Mouse (Mus musculus) urinary bladder, adult 2 months (tissue): ENCODE measurements around the gene Gm13285. TPM values are rescaled to one million over a fixed set of nuclear protein-coding genes. Genes with fewer than 3 reads are reported as not detected.
"Not testable (repeated sequence)": the region's sequence is repeated elsewhere in the genome, so short reads cannot be mapped to it uniquely, and the experiment has no call there.

ENCODE experiments used
- DNase-seq: peaks from one replicate; pipeline ENCODE4 v3.0.0; 2022; ENCODE audit warnings: low spot score
- polyA plus RNA-seq: library from polyadenylated mRNA; depleted of rRNA; stranded (reverse); fragments of >200 nt; gene quantifications from 2 replicates; pipeline ENCODE4 v1.2.3, GENCODE M21; 2012; rRNA removed

Gene Gm13285
- polyA plus RNA-seq, result 0.07 TPM in 1 of 2 replicates, not detected in the other

GRCm38 (mm10) chr4:88799365-88799764 is at the start of gene Gm13285:
Gene Gm13285 (plus strand): TSS chr4:88799665.
- DNase-seq, result not testable (repeated sequence)

GRCm38 (mm10) chr4:88749926-88750325 is 49.5 kb upstream of the Gm13285 start:
- DNase-seq, result no peak

GRCm38 (mm10) chr4:88754818-88755340 is 44.6 kb upstream of the Gm13285 start, which contains the start of gene Gm13271:
Gene Gm13271 (plus strand): TSS chr4:88754868.
- DNase-seq, result peak; percentile 80

GRCm38 (mm10) chr4:88756581-88757513 is 42.6 kb upstream of the Gm13285 start:
- not testable (repeated sequence) for DNase-seq

- peak; percentile 99 for DNase-seq
Measured at GRCm38 (mm10) chr4:88757628-88758031, 41.8 kb upstream of the Gm13285 start.

DNA sequence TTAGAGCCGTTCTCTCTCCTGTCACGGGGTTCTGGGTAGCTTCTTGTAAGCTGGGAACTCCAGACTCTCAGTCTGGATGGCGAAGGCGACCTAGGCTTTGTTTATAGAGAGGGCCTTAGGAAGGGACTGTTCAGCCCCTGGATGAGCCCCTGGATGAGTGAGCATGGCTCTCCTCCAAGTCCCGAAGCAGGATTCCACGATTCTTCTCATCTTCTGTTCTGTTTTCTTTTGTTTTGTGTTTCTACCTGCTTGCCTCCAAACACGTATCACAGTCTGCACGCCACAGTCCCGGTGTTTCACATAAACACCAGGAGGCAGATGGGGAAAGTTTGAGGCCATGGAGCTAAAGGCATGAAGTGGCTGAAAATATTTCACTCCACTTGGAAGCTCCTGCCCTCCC is 40.7 kb upstream of the Gm13285 start:
- DNase-seq, result not testable (repeated sequence)

GRCm38 (mm10) chr4:88759610-88760268 is 39.7 kb upstream of the Gm13285 start, which contains the start of gene Gm13283:
Gene Gm13283 (plus strand): TSS chr4:88760119.
- DNase-seq, result not testable (repeated sequence)

DNA sequence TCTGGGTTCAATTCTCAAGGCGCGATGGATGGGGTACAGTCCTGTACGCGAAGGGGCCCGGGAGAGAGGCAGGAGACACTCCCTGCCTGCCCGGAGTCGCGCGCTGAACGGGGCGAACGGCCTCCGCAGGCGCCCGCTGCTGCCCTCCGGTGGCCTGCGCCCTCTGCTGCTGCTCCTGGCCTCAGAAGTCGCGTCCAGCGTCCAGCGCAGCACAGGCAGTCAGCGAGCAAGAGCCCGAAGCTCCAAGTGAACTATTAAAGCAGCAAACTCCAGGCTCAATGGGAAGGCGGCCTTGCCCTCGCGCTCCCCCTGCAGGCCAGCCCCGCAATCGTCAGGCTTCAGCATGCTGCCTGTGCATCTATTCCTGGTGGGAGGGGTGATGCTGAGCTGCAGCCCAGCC is 39.0 kb upstream of the Gm13285 start:
- DNase-seq, result peak; percentile 47

- DNase-seq, result peak; percentile 83
Measured at GRCm38 (mm10) chr4:88761776-88762175, 37.7 kb upstream of the Gm13285 start.

- peak; percentile 36 for DNase-seq
Measured at GRCm38 (mm10) chr4:88762341-88762740, 37.1 kb upstream of the Gm13285 start.

- DNase-seq, result not testable (repeated sequence)
Measured at GRCm38 (mm10) chr4:88763384-88764018, 36.0 kb upstream of the Gm13285 start.

GRCm38 (mm10) chr4:88773534-88773933 is 25.9 kb upstream of the Gm13285 start, which contains the start of gene Gm13290:
Gene Gm13290 (plus strand): TSS chr4:88773834.
- not testable (repeated sequence) for DNase-seq

DNA sequence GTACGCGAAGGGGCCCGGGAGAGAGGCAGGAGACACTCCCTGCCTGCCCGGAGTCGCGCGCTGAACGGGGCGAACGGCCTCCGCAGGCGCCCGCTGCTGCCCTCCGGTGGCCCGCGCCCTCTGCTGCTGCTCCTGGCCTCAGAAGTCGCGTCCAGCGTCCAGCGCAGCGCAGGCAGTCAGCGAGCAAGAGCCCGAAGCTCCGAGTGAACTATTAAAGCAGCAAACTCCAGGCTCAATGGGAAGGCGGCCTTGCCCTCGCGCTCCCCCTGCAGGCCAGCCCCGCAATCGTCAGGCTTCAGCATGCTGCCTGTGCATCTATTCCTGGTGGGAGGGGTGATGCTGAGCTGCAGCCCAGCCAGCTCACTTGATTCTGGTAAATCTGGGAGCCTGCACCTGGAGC is 22.8 kb upstream of the Gm13285 start, which contains the start of gene Gm13289:
Gene Gm13289 (plus strand): TSS at position 301 of the 400 bp plus-strand sequence.
- not testable (repeated sequence) for DNase-seq

DNA sequence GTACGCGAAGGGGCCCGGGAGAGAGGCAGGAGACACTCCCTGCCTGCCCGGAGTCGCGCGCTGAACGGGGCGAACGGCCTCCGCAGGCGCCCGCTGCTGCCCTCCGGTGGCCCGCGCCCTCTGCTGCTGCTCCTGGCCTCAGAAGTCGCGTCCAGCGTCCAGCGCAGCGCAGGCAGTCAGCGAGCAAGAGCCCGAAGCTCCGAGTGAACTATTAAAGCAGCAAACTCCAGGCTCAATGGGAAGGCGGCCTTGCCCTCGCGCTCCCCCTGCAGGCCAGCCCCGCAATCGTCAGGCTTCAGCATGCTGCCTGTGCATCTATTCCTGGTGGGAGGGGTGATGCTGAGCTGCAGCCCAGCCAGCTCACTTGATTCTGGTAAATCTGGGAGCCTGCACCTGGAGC is 19.9 kb upstream of the Gm13285 start, which contains the start of gene Gm13272:
Gene Gm13272 (plus strand): TSS at position 301 of the 400 bp plus-strand sequence.
- not testable (repeated sequence) for DNase-seq

DNA sequence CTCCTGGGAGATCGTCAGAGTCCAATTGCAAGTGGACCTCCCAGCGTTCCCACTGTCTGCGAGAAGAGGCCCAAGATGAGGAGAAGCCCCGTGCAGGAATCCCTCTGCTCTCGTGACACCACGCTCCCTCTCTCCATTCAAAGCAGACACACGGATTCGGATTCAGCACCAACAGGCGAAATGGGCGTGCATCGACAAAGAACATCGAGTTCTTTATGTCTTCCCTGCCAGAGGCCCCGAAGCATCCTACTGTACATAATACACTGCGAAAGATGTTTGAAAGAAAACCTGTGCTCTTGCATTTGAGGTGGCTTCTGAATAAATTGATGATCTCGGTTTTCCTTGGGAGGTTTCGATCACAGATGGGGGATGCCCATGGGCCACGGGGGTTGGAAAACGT is 19.1 kb upstream of the Gm13285 start:
- not testable (repeated sequence) for DNase-seq

GRCm38 (mm10) chr4:88781831-88782230 is 17.6 kb upstream of the Gm13285 start, which contains the start of gene Ifnz:
Gene Ifnz (plus strand): TSS chr4:88782131.
- DNase-seq, result not testable (repeated sequence)

DNA sequence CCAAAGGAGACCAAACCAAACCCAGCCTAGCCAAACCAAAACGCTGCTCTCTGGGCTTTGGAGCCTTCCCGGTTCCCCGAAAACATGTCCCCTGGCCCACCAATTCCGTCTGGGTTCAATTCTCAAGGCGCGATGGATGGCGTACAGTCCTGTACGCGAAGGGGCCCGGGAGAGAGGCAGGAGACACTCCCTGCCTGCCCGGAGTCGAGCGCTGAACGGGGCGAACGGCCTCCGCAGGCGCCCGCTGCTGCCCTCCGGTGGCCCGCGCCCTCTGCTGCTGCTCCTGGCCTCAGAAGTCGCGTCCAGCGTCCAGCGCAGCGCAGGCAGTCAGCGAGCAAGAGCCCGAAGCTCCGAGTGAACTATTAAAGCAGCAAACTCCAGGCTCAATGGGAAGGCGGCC is 17.1 kb upstream of the Gm13285 start:
- not testable (repeated sequence) for DNase-seq

GRCm38 (mm10) chr4:88785409-88785808 is 14.1 kb upstream of the Gm13285 start, which contains the start of gene Gm13276:
Gene Gm13276 (plus strand): TSS chr4:88785709.
- not testable (repeated sequence) for DNase-seq

GRCm38 (mm10) chr4:88788402-88788801 is 11.1 kb upstream of the Gm13285 start, which contains the start of gene Gm13277:
Gene Gm13277 (plus strand): TSS chr4:88788632.
- not testable (repeated sequence) for DNase-seq

GRCm38 (mm10) chr4:88791250-88791649 is 8.2 kb upstream of the Gm13285 start, which contains the start of gene Gm13278:
Gene Gm13278 (plus strand): TSS chr4:88791550.
- not testable (repeated sequence) for DNase-seq
